Mouse (Mus musculus) E14TG2a.4 (cell line): ENCODE measurements around the gene Lcn9.

ENCODE experiments used
- H3K27me3 ChIP-seq: 2 replicates; pipeline ENCODE4 v1.6.1; 2014; ENCODE audit warnings: low read length, control low read depth; ENCODE audit not compliant: insufficient read depth
- H3K36me3 ChIP-seq: 2 replicates; pipeline ENCODE4 v1.6.1; 2014; ENCODE audit warnings: low read length, control low read depth; ENCODE audit not compliant: insufficient read depth
- H3K4me1 ChIP-seq: replicated peaks from 2 replicates; pipeline ENCODE4 v1.6.1; 2014; ENCODE audit warnings: low read depth, low read length, control low read depth
- H3K4me3 ChIP-seq: replicated peaks from 2 replicates; pipeline ENCODE4 v1.5.1; 2014; ENCODE audit warnings: mild to moderate bottlenecking, low read length
- H3K9me3 ChIP-seq: 2 replicates; pipeline ENCODE4 v1.6.1; 2014; ENCODE audit warnings: low read length, control low read depth
- CTCF ChIP-seq: conservative IDR thresholded peaks from 2 replicates; pipeline ENCODE4 v1.5.1; 2014; ENCODE audit warnings: low read length
- NANOG ChIP-seq: IDR thresholded peaks from 2 replicates; pipeline ENCODE4 v1.6.1; 2014; ENCODE audit warnings: borderline replicate concordance, low read length, mixed read lengths
- POU5F1 ChIP-seq: IDR thresholded peaks from 2 replicates; pipeline ENCODE4 v1.6.1; 2014; ENCODE audit warnings: low read length, borderline replicate concordance

Gene Lcn9

GRCm38 (mm10) chr2:25842161-25842560 lies 19.2 kb downstream of the Lcn9 start:
- Histone ChIP-seq H3K4me1 (peaks cover 6% of the 10 kb centered on the region; the same call in 1 of the 2 replicates), H3K9me3 (no peaks in the 10 kb centered on the region), H3K4me3 (no peak overlapping the region), H3K36me3 (no peaks in the 10 kb centered on the region), H3K27me3 (peaks cover 9% of the 10 kb centered on the region; the same call in 1 of the 2 replicates)
- TF ChIP-seq POU5F1 (no peak), NANOG (no peak), CTCF (no peak)

GRCm38 (mm10) chr2:25842758-25843157 lies 19.8 kb downstream of the Lcn9 start:
- no peak for TF ChIP-seq CTCF
- Histone ChIP-seq H3K4me1 (peaks cover 9% of the 10 kb centered on the region), H3K27me3 (peaks cover 12% of the 10 kb centered on the region), H3K36me3 (no peaks in the 10 kb centered on the region), H3K9me3 (no peaks in the 10 kb centered on the region), H3K4me3 (no peak overlapping the region)

- no peak overlapping the region for H3K4me3 ChIP-seq
These were observed 21.1 kb downstream of the Lcn9 start for GRCm38 (mm10) chr2:25844097-25844496.

GRCm38 (mm10) chr2:25846516-25846915 lies 23.6 kb downstream of the Lcn9 start:
- Histone ChIP-seq H3K9me3 (no peaks in the 10 kb centered on the region), H3K4me3 (no peak overlapping the region), H3K4me1 (peaks cover 9% of the 10 kb centered on the region), H3K36me3 (no peaks in the 10 kb centered on the region), H3K27me3 (peaks cover 29% of the 10 kb centered on the region)
- TF ChIP-seq CTCF (no peak), POU5F1 (no peak), NANOG (no peak)

More at GRCm38 (mm10) chr2:25844097-25844496, 21.1 kb downstream of the Lcn9 start:
- TF ChIP-seq CTCF (no peak), POU5F1 (no peak)
- H3K9me3 ChIP-seq: no peaks in the 10 kb centered on the region
- no peaks in the 10 kb centered on the region for H3K36me3 ChIP-seq
- H3K27me3 ChIP-seq: peaks cover 24% of the 10 kb centered on the region
- H3K4me1 ChIP-seq: peaks cover 9% of the 10 kb centered on the region

- peaks cover 29% of the 10 kb centered on the region for H3K27me3 ChIP-seq
- TF ChIP-seq CTCF (no peak), POU5F1 (no peak), NANOG (no peak)
- no peak within 1 kb of the TSS for H3K4me3 ChIP-seq
- no peaks in the 10 kb centered on the region for H3K36me3 ChIP-seq
- H3K9me3 ChIP-seq: no peaks in the 10 kb centered on the region
- H3K4me1 ChIP-seq: peaks cover 9% of the 10 kb centered on the region
These were observed 24.3 kb downstream of the Lcn9 start, which contains the start of gene Sohlh1 for GRCm38 (mm10) chr2:25847226-25847625. TSS of gene Sohlh1 (minus strand) at chr2:25847248.

GRCm38 (mm10) chr2:25850330-25850729 lies 27.4 kb downstream of the Lcn9 start:
- Histone ChIP-seq H3K36me3 (no peaks in the 10 kb centered on the region), H3K9me3 (no peaks in the 10 kb centered on the region), H3K4me3 (no peak overlapping the region), H3K4me1 (peaks cover 9% of the 10 kb centered on the region), H3K27me3 (peaks cover 29% of the 10 kb centered on the region)
- TF ChIP-seq CTCF (peak; percentile 75), POU5F1 (no peak)

- Histone ChIP-seq H3K27me3 (peaks cover 18% of the 10 kb centered on the region), H3K4me1 (no peaks in the 10 kb centered on the region; the same call in 1 of the 2 replicates), H3K36me3 (no peaks in the 10 kb centered on the region), H3K9me3 (peaks cover 3% of the 10 kb centered on the region; the same call in 1 of the 2 replicates), H3K4me3 (no peak overlapping the region)
- no peak for TF ChIP-seq POU5F1
- no peak for TF ChIP-seq CTCF
- no peak for TF ChIP-seq NANOG
These were observed 29.7 kb downstream of the Lcn9 start for GRCm38 (mm10) chr2:25852626-25853025.

- TF ChIP-seq POU5F1 (no peak), CTCF (no peak), NANOG (no peak)
- Histone ChIP-seq H3K4me1 (no peaks in the 10 kb centered on the region; the same call in 1 of the 2 replicates), H3K36me3 (no peaks in the 10 kb centered on the region), H3K9me3 (peaks cover 3% of the 10 kb centered on the region; the same call in 1 of the 2 replicates), H3K4me3 (no peak overlapping the region), H3K27me3 (peaks cover 6% of the 10 kb centered on the region; the same call in 1 of the 2 replicates)
These were observed 31.0 kb downstream of the Lcn9 start for GRCm38 (mm10) chr2:25853998-25854397.

- Histone ChIP-seq H3K27me3 (peaks cover 28% of the 10 kb centered on the region), H3K4me1 (peaks cover 13% of the 10 kb centered on the region), H3K4me3 (no peak overlapping the region), H3K9me3 (peaks cover 3% of the 10 kb centered on the region; the same call in 1 of the 2 replicates), H3K36me3 (no peaks in the 10 kb centered on the region)
- TF ChIP-seq NANOG (no peak), POU5F1 (no peak), CTCF (no peak)
These were observed 36.9 kb downstream of the Lcn9 start for GRCm38 (mm10) chr2:25859891-25860290.
